ENCODE assay signal across 8 mouse cellular contexts in the genomic region with DNA sequence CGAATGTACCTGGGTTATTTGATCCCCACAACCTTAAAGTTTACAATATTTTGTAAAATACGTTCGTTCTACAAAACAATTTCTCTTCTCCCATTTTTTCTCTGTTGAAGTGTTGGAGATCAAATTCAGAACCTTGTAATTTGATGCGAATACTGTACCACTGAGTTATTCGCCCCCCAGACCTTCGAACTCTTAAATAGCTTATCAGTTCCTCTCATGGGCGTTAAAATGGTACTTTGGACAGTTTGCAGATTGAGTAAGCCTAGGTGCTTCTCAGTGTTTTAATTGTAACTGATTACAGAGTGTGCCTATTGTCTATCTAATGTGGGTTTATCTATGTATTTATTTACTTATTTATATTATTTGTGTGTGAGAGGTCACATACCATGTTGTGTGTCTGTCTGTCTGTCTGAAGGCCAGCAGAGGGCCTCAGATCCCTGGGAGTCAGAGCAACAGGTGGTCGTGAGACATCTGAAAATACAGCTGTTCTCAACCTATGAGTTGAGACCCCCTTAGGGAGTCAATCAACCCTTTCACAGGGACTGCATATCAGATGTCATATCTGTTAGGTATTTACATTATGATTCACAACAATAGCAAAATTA. TPM values are rescaled to one million over a fixed set of nuclear protein-coding genes. Genes with fewer than 3 reads are reported as not detected.
DNase-seq lines count a peak whose midpoint lies in the region; ATAC-seq and TF ChIP-seq lines count a peak whose summit lies in the region.

No protein-coding gene starts in this region.

- no peak overlapping the region for H3K9ac ChIP-seq in hindbrain, embryonic 13.5 days
- no peak overlapping the region for H3K9ac ChIP-seq in hindbrain, embryonic 12.5 days
- H3K9ac ChIP-seq in ES-Bruce4 (ENCODE audit: low read depth, poor library complexity, severe bottlenecking): peak overlapping the region; percentile 42; the same call in 1 of the 2 replicates
- no peak overlapping the region for H3K9ac ChIP-seq in liver, postnatal 0 days (replicated peaks)

- 75% methylated on average over 8 of the region's 8 CpGs for WGBS in hindbrain, embryonic 13.5 days
- WGBS in hindbrain, embryonic 12.5 days: 78% methylated on average over 8 of the region's 8 CpGs
- WGBS in liver, postnatal 0 days (ENCODE audit: insufficient replicate concordance): 49% methylated on average over 8 of the region's 8 CpGs

- TF ChIP-seq CTCF in ES-Bruce4 (IDR thresholded peaks at IDR 0.05; ENCODE audit: low read depth, low read length): peak; percentile 54
- TF ChIP-seq CTCF in liver, postnatal 0 days (IDR thresholded peaks at IDR 0.05; ENCODE audit: low read depth): peak; percentile 45

- H3K4me3 ChIP-seq in hindbrain, embryonic 13.5 days: no peak overlapping the region
- H3K4me3 ChIP-seq in hindbrain, embryonic 12.5 days: no peak overlapping the region
- H3K4me3 ChIP-seq in ES-Bruce4 (ENCODE audit: low read depth, low read length): no peak overlapping the region
- peak overlapping the region; percentile 89 for H3K4me3 ChIP-seq in liver, postnatal 0 days (ENCODE audit: low read depth, low read length)

- H3K9me3 ChIP-seq in hindbrain, embryonic 13.5 days: no peaks in the 10 kb centered on the region
- no peaks in the 10 kb centered on the region for H3K9me3 ChIP-seq in hindbrain, embryonic 12.5 days (replicated peaks)
- no peaks in the 10 kb centered on the region for H3K9me3 ChIP-seq in ES-Bruce4 (replicated peaks; ENCODE audit: control insufficient read depth, insufficient read depth, low read length, poor library complexity, severe bottlenecking)
- no peaks in the 10 kb centered on the region for H3K9me3 ChIP-seq in liver, postnatal 0 days (ENCODE audit: low read length)

- peak; percentile 54 for DNase-seq in cerebellum, adult 9-11 months
- no peak for DNase-seq in liver, postnatal 0 days
- DNase-seq in left cerebral cortex, adult 11 months (ENCODE audit: low spot score): no peak
- DNase-seq in urinary bladder, postnatal 36 days (ENCODE audit: low spot score in 2 of 2): no peak
- no peak for DNase-seq in ovary, postnatal 10 days (ENCODE audit: low spot score)

- peaks cover 18% of the 10 kb centered on the region for H3K4me1 ChIP-seq in hindbrain, embryonic 13.5 days (replicated peaks)
- H3K4me1 ChIP-seq in hindbrain, embryonic 12.5 days: peaks cover 13% of the 10 kb centered on the region
- no peaks in the 10 kb centered on the region for H3K4me1 ChIP-seq in ES-Bruce4 (ENCODE audit: control insufficient read depth, insufficient read depth, low read length)
- H3K4me1 ChIP-seq in liver, postnatal 0 days (ENCODE audit: insufficient read depth): peaks cover 17% of the 10 kb centered on the region; the same call in 1 of the 2 replicates

- TF ChIP-seq POLR2A in ES-Bruce4 (IDR thresholded peaks at IDR 0.05; ENCODE audit: insufficient read depth, low read length): no peak

- H3K4me2 ChIP-seq in hindbrain, embryonic 13.5 days: 0 out of 2 replicates have a peak overlapping the region, but pooled peaks have one; percentile 23
- H3K4me2 ChIP-seq in hindbrain, embryonic 12.5 days (replicated peaks): no peak overlapping the region
- peak overlapping the region; percentile 82 for H3K4me2 ChIP-seq in liver, postnatal 0 days (ENCODE audit: low read depth, low read length)

- no peaks in the 10 kb centered on the region for H3K36me3 ChIP-seq in hindbrain, embryonic 13.5 days
- H3K36me3 ChIP-seq in hindbrain, embryonic 12.5 days: no peaks in the 10 kb centered on the region
- H3K36me3 ChIP-seq in ES-Bruce4 (ENCODE audit: control insufficient read depth, insufficient read depth, low read length, poor library complexity, severe bottlenecking): peaks cover 4% of the 10 kb centered on the region; the same call in 1 of the 2 replicates
- no peaks in the 10 kb centered on the region for H3K36me3 ChIP-seq in liver, postnatal 0 days (replicated peaks; ENCODE audit: insufficient read depth, low read length)

- no peaks in the 10 kb centered on the region for H3K27me3 ChIP-seq in hindbrain, embryonic 13.5 days
- no peaks in the 10 kb centered on the region for H3K27me3 ChIP-seq in hindbrain, embryonic 12.5 days
- H3K27me3 ChIP-seq in ES-Bruce4 (ENCODE audit: control insufficient read depth, insufficient read depth, low read length, poor library complexity, severe bottlenecking): no peaks in the 10 kb centered on the region
- no peaks in the 10 kb centered on the region for H3K27me3 ChIP-seq in liver, postnatal 0 days (ENCODE audit: insufficient read depth, low read length)

- no peak for ATAC-seq in hindbrain, embryonic 13.5 days (ENCODE audit: low FRiP score)
- ATAC-seq in hindbrain, embryonic 12.5 days (ENCODE audit: low FRiP score): no peak
- no peak for ATAC-seq in liver, postnatal 0 days

- no peak overlapping the region for H3K27ac ChIP-seq in hindbrain, embryonic 13.5 days
- no peak overlapping the region for H3K27ac ChIP-seq in hindbrain, embryonic 12.5 days
- no peak overlapping the region for H3K27ac ChIP-seq in ES-Bruce4 (ENCODE audit: insufficient read depth, low read length)
- H3K27ac ChIP-seq in liver, postnatal 0 days (ENCODE audit: low read depth): peak overlapping the region; percentile 29; the same call in 1 of the 2 replicates

- no peak for TF ChIP-seq EP300 in ES-Bruce4 (IDR thresholded peaks at IDR 0.05; ENCODE audit: insufficient read depth, low read depth, low read length)
- TF ChIP-seq EP300 in liver, postnatal 0 days (IDR thresholded peaks at IDR 0.05; ENCODE audit: low read depth): no peak

RNA-seq across cellular contexts. Expression of a gene that starts 0.9 kb away (rescaled TPM):
- polyA plus RNA-seq in hindbrain, embryonic 13.5 days (2015; fragmentation: Nextera tagmentation; extraction: Ambion mirVana): 47.6 and 49.5 TPM in 2 replicates
- 51.5 and 57.6 TPM in 2 replicates for polyA plus RNA-seq in hindbrain, embryonic 12.5 days (2016; fragmentation: Nextera tagmentation; extraction: Ambion mirVana)
- polyA plus RNA-seq in ES-Bruce4 (2011; ENCODE audit: insufficient read depth, insufficient read length, low read depth, missing spikeins): 157 and 166 TPM in 2 replicates
- 13.0 TPM in 2 replicates for polyA plus RNA-seq in liver, postnatal 0 days (2015; fragmentation: Nextera tagmentation; extraction: Ambion mirVana)
